Comparison of ENCODE assay signal across 23 mouse cellular contexts in the genomic region with DNA sequence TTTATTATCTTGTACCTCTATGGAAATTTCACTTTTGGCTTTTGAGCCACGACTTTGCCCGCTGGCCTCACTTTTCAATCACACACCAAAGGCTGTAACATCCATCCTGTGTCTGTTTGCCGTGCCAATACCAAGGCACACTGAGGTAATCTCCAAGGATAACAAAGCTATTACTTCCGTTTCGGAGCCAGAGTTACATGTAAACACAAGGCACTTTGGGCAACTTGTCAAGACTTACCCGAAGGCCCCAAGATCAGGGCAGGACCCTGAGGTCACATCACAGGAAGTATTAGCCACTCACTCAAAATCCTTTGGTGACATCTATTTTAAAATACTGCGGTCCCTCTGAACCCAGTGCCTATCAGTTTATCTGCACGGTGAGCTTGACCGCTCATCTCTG.
DNase-seq lines count a peak whose midpoint lies in the region; ATAC-seq and TF ChIP-seq lines count a peak whose summit lies in the region.
"Had no signal": no experiment of that assay in that cellular context is flagged by ENCODE, and none has a peak within 500 bp of the region (broad histone marks: within the 10 kb centered on the region; RNA-seq: fewer than 3 reads in every experiment).

No protein-coding gene starts in this region.

- H3K36me3 ChIP-seq in lung, postnatal 0 days (ENCODE audit: insufficient read depth, low read length), result no peaks in the 10 kb centered on the region
- H3K36me3 ChIP-seq: heart, embryonic 10.5 days; heart, embryonic 13.5 days; hindbrain, embryonic 12.5 days; hindbrain, embryonic 15.5 days had no signal

- DNase-seq in embryo, embryonic 10 days (ENCODE audit: low spot score), result peak; percentile 24
- DNase-seq in embryo, embryonic 9.5 days (ENCODE audit: extremely low spot score), result no peak
- DNase-seq in lung, postnatal 0 days (ENCODE audit: low spot score), result peak; percentile 62
- no peak for DNase-seq in lung, adult 2 months
- peak; percentile 14 for DNase-seq in lung, postnatal 25 days (ENCODE audit: low spot score)
- no peak for DNase-seq in right cerebral cortex, adult 2 months (ENCODE audit: low spot score in 2 of 2)
- DNase-seq in adrenal gland, adult 8-10 months, result no peak
- DNase-seq: adrenal gland, postnatal 10 days; adrenal gland, postnatal 36 days; cerebellum, adult 2 months; cerebellum, adult 9-11 months; cerebellum, postnatal 25 days; forebrain, postnatal 0 days; gastrocnemius, adult 2 months; gastrocnemius, postnatal 14 days; heart, adult 2 months; heart, postnatal 14 days had no signal

- H3K27me3 ChIP-seq in lung, postnatal 0 days (replicated peaks; ENCODE audit: insufficient read depth, low read length), result no peaks in the 10 kb centered on the region
- H3K27me3 ChIP-seq: hindbrain, embryonic 15.5 days had no signal

- TF ChIP-seq POLR2A in lung, adult 2 months (IDR thresholded peaks at IDR 0.05; ENCODE audit: borderline replicate concordance, extremely low read depth, low read depth, low read length), result no peak

- no peak for ATAC-seq in lung, postnatal 0 days
- ATAC-seq: activated CD4-positive, CD25-positive, alpha-beta regulatory T cell, adult 4 months; forebrain, embryonic 14.5 days; forebrain, postnatal 0 days had no signal

- no peak overlapping the region for H3K27ac ChIP-seq in lung, postnatal 0 days (ENCODE audit: low read length)
- H3K27ac ChIP-seq: gastrocnemius, adult 2 months; heart, adult 2 months; heart, embryonic 10.5 days; heart, embryonic 13.5 days; hindbrain, embryonic 12.5 days; hindbrain, embryonic 15.5 days had no signal

- WGBS in lung, postnatal 0 days, result 42% methylated on average over 9 of the region's 9 CpGs
- WGBS in lung, adult 2 months, result 42% methylated on average over 9 of the region's 9 CpGs

- TF ChIP-seq EP300 in lung, postnatal 0 days (IDR thresholded peaks at IDR 0.05), result peak; percentile 47; the same call in 1 of the 2 replicates

- no peak for TF ChIP-seq CTCF in lung, postnatal 0 days (IDR thresholded peaks at IDR 0.05)
- TF ChIP-seq CTCF in lung, adult 2 months (IDR thresholded peaks at IDR 0.05; ENCODE audit: insufficient read depth, low read length), result no peak

- H3K4me1 ChIP-seq in lung, postnatal 0 days (ENCODE audit: insufficient read depth, low read depth, low read length), result no peaks in the 10 kb centered on the region
- H3K4me1 ChIP-seq in lung, adult 2 months (ENCODE audit: control insufficient read depth, insufficient read depth, low read length), result peaks cover 3% of the 10 kb centered on the region; the same call in 1 of the 2 replicates

- H3K4me2 ChIP-seq in lung, postnatal 0 days (replicated peaks; ENCODE audit: low read depth, low read length), result no peak overlapping the region
- H3K4me2 ChIP-seq: heart, embryonic 13.5 days; hindbrain, embryonic 12.5 days; hindbrain, embryonic 15.5 days had no signal

- H3K4me3 ChIP-seq in lung, postnatal 0 days (ENCODE audit: low read depth, low read length), result no peak overlapping the region
- H3K4me3 ChIP-seq in lung, adult 2 months (replicated peaks; ENCODE audit: extremely low read depth, low read depth, low read length), result no peak overlapping the region
- H3K4me3 ChIP-seq: gastrocnemius, adult 2 months; heart, adult 2 months; heart, embryonic 10.5 days; heart, embryonic 13.5 days; hindbrain, embryonic 12.5 days; hindbrain, embryonic 15.5 days had no signal

- no peak overlapping the region for H3K9ac ChIP-seq in lung, postnatal 0 days (replicated peaks; ENCODE audit: low read depth)
- H3K9ac ChIP-seq: forebrain, postnatal 0 days; heart, embryonic 13.5 days; hindbrain, embryonic 12.5 days; hindbrain, embryonic 15.5 days had no signal

- no peaks in the 10 kb centered on the region for H3K9me3 ChIP-seq in lung, postnatal 0 days (ENCODE audit: low read length)
- H3K9me3 ChIP-seq: heart, embryonic 10.5 days; heart, embryonic 13.5 days; hindbrain, embryonic 12.5 days; hindbrain, embryonic 15.5 days had no signal

Comparison
In these comparisons a context has a peak if more than half of its experiments do, and no peak if none do; other contexts are left out.
1. DNase-seq: peak in embryo, embryonic 10 days (single experiment), lung, postnatal 0 days (single experiment) and lung, postnatal 25 days (single experiment); none in embryo, embryonic 9.5 days (single experiment), lung, adult 2 months (single experiment), right cerebral cortex, adult 2 months (0 of 2) and adrenal gland, adult 8-10 months (single experiment).